Mouse (Mus musculus) hematopoietic multipotent progenitor cell, adult 10-12 weeks (in vitro differentiated cells): ENCODE measurements around the gene Smok3c. TPM values are rescaled to one million over a fixed set of nuclear protein-coding genes. Genes with fewer than 3 reads are reported as not detected.

Source experiments
- polyA plus RNA-seq: library from polyadenylated mRNA; stranded (reverse); fragments of >175 nt; gene quantifications from 2 replicates; pipeline ENCODE4 v1.2.3, GENCODE M21; 2012; ENCODE audit warnings: low replicate concordance

Gene Smok3c
- polyA plus RNA-seq, result not detected in 2 replicates

DNA sequence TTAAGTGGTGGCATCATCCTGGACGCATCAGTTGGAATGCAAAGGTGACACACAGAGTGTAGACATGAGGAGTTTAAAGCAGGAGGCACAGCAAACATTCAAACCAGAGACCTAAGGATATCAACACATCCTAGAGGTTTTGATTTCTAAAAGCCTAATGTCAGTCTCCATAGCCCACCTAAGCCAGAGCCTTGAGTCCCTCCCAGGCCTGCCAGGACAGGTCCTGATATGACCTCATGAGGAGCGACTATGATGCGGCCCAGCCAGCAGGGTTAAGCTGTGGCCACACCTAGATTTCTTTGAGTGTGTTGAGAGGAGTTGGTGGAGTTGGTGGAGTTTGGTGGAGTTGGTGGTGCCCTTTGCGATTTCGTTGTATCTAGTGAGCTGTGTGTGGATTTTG is at the start of gene Smok3c:
Gene Smok3c, plus strand, starts transcription at position 301 of the 400 bp plus-strand sequence.

DNA sequence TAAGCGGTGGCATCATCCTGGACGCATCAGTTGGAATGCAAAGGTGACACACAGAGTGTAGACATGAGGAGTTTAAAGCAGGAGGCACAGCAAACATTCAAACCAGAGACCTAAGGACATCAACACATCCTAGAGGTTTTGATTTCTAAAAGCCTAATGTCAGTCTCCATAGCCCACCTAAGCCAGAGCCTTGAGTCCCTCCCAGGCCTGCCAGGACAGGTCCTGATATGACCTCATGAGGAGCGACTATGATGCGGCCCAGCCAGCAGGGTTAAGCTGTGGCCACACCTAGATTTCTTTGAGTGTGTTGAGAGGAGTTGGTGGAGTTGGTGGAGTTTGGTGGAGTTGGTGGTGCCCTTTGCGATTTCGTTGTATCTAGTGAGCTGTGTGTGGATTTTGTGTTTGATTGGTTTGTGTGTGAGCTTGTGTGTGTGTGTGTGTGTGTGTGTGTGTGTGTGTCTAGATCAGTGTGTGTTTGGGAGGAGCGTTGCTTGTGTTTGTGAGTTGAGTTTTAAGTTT is 32.0 kb upstream of the Smok3c start, which contains the start of the genes Smok3a and Smok3b:
Gene Smok3a, plus strand, starts transcription at position 301 of the 519 bp plus-strand sequence.
Gene Smok3b, plus strand, starts transcription at position 469 of the 519 bp plus-strand sequence.

DNA sequence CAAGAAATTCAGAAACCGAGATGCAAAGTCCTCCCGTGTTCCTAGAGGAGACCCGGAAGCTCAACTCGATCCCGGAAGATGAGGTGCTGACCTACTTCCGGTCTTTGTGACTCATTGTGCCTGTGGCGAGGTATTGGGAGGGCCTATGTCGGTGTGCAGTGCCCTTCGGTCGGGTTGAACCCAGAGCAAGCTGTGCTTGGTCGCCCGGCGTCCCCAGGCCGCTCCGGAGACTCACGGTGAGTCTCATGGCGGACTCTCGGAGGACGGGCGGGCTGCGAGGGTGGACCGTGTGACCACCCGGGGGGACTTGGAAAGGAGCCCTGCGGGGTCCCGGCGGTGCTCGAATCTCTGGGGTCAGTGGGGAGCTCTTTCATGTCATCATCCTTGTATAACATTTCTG is 32.0 kb downstream of the Smok3c start, which contains the start of gene Zkscan1:
Gene Zkscan1, plus strand, starts transcription at position 89 of the 400 bp plus-strand sequence.

Other genes with a start within 250 kb of the Smok3c start
- gene Pilra, start 216.9 kb upstream of the Smok3c start, polyA plus RNA-seq, result 6.6 and 11.0 TPM in 2 replicates
- 6.6 and 9.2 TPM in 2 replicates for gene Pilrb1, start 195.1 kb upstream of the Smok3c start, polyA plus RNA-seq
- gene Pilrb2, start 181.4 kb upstream of the Smok3c start, polyA plus RNA-seq, result 6.4 and 10.8 TPM in 2 replicates
- not detected in 2 replicates for gene Cyp3a13, start 131.6 kb upstream of the Smok3c start, polyA plus RNA-seq
- gene Gjc3, start 90.1 kb upstream of the Smok3c start, polyA plus RNA-seq, result not detected in 2 replicates
- not detected in 2 replicates for gene Azgp1, start 71.7 kb upstream of the Smok3c start, polyA plus RNA-seq
- gene Smok3a, start 31.9 kb upstream of the Smok3c start, polyA plus RNA-seq, result not detected in 2 replicates
- not detected in 2 replicates for gene Smok3b, start 31.8 kb upstream of the Smok3c start, polyA plus RNA-seq
- gene Zkscan1, start 31.9 kb downstream of the Smok3c start, polyA plus RNA-seq, result 0.78 and 1.9 TPM in 2 replicates
- 0.54 and 2.8 TPM in 2 replicates for gene Zscan21, start 63.7 kb downstream of the Smok3c start, polyA plus RNA-seq
- gene Zfp113, start 102.5 kb downstream of the Smok3c start, polyA plus RNA-seq, result 0.34 and 0.71 TPM in 2 replicates
- gene Cops6, start 107.9 kb downstream of the Smok3c start, polyA plus RNA-seq, result 45.0 and 53.1 TPM in 2 replicates
- 7.5 and 19.0 TPM in 2 replicates for gene Ap4m1, start 118.8 kb downstream of the Smok3c start, polyA plus RNA-seq
- 5.9 and 28.7 TPM in 2 replicates for gene Mcm7, start 119.2 kb downstream of the Smok3c start, polyA plus RNA-seq
- 13.1 and 29.5 TPM in 2 replicates for gene Taf6, start 134.3 kb downstream of the Smok3c start, polyA plus RNA-seq
- gene Cnpy4, start 134.3 kb downstream of the Smok3c start, polyA plus RNA-seq, result 1.4 and 2.7 TPM in 2 replicates
- 2.1 and 5.4 TPM in 2 replicates for gene Mblac1, start 141.1 kb downstream of the Smok3c start, polyA plus RNA-seq
- gene Nxpe5, start 172.7 kb downstream of the Smok3c start, polyA plus RNA-seq, result 1.6 and 1.8 TPM in 2 replicates
- 87.3 and 121 TPM in 2 replicates for gene Lamtor4, start 202.3 kb downstream of the Smok3c start, polyA plus RNA-seq
- gene BC037034, start 210.8 kb downstream of the Smok3c start, polyA plus RNA-seq, result 198 and 365 TPM in 2 replicates
- gene Gal3st4, start 219.6 kb downstream of the Smok3c start, polyA plus RNA-seq, result not detected in 2 replicates
- not detected in 2 replicates for gene Gm43720, start 226.8 kb downstream of the Smok3c start, polyA plus RNA-seq
- 2.5 and 2.7 TPM in 2 replicates for gene Gpc2, start 226.8 kb downstream of the Smok3c start, polyA plus RNA-seq
- 2.1 and 9.1 TPM in 2 replicates for gene Stag3, start 227.0 kb downstream of the Smok3c start, polyA plus RNA-seq